Mouse (Mus musculus): Measurements from ENCODE around the gene Col23a1.

The Col23a1 gene

DNA sequence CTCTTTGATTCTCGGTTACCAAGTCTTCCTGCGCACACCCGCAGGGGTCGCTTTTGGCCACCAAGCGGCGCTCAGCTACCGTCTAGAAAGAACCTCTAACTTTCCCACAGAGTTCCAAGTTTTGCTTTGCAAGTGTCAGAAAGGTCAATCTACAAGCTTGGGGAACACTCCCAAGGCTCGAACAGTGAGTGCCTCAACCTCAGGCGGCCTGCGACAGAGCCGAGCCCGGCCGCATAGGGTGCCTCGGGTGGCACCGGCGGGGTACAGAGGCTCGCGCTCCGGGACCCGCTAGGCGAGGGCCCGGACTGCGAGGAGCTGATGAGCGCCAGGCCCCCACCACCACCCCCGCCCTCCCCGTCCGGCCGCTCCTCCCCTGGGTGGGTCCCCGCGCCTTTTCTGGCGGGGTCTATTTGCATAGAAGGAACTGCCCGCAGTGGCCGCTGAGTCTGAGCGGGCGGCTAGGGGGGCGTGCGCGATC lies at the start of gene Col23a1:
TSS of gene Col23a1 (plus strand) at position 357 of the 478 bp plus-strand sequence.
- DNase-seq (ENCODE audit: low spot score in 2 of 2), result peak; percentile 70 to 75

DNA sequence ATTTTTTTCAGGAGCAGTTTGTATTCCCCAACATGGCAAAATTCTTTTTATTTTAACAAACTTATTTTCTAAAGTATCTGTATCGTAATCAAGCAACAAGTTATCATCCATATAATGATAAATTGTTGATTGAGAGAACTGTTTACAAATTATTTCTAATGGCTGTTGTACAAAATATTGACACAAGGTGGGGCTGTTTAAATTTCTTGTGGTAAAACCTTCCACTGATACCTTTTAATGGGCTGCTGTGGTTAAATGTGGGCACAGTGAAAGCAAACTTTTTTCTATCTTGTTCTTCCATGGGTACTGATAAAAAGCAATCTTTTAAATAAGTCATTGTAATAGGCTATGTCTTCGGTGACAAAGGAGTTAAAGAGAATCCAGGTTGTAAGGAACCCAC lies 46.8 kb upstream of the Col23a1 start:
- DNase-seq (ENCODE audit: low spot score in 2 of 2), result no peak

DNA sequence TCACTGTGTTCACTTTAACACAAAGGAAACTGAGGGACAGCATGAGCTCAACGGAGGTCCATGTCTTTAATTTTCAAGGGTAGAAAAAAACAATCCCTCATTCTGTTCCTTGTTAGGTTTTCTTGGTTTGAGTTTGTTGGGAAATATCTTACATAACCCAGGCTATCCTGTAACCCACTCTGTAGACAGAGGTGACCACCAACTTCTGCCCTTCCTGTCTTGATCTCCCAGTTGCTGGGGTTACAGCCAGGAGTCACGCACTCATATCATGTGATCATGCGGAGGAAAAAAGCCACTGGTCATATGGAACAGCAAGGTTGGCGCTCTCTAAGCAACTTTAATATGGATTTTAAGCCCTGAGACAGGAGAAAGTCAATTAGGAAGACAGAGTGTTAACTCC lies 32.7 kb upstream of the Col23a1 start:
- DNase-seq (ENCODE audit: low spot score in 2 of 2), result no peak

- no peak for DNase-seq (ENCODE audit: low spot score in 2 of 2)
These were observed 28.0 kb upstream of the Col23a1 start, which contains the start of gene Clk4 for GRCm38 (mm10) chr11:51261680-51262219. Clk4 (plus strand) TSS chr11:51261730.

- peak; percentile 99 for DNase-seq (ENCODE audit: low spot score in 2 of 2)
These were observed 27.1 kb upstream of the Col23a1 start, which contains the start of gene BC049762 for GRCm38 (mm10) chr11:51262342-51263285. BC049762 (minus strand) TSS chr11:51263046.

GRCm38 (mm10) chr11:51263286-51263831 lies 26.4 kb upstream of the Col23a1 start:
- peak in 1 of 2 experiments; percentile 56 for DNase-seq (ENCODE audit: low spot score in 2 of 2)

GRCm38 (mm10) chr11:51264352-51264751 lies 25.4 kb upstream of the Col23a1 start:
- DNase-seq (ENCODE audit: low spot score in 2 of 2), result no peak

DNA sequence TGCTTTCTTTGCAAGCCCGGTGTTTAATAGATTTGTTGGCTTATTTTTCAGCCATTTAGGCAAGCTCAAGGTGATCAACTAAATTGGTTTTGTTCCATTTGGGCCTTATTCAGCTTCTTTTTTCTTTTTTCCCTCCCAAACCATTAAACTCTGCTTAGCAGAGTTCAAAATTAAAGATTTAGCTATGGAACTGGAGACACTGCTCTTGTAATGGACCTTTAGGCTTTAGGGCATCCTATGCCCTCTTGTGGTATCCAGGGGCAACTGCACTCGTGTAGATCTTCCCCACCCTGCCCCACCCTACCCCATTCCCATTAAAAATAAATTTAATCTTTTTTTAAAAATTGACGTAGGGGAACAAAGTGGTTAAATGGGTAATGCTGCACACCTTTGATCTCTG lies 24.4 kb upstream of the Col23a1 start:
- no peak for DNase-seq (ENCODE audit: low spot score in 2 of 2)

GRCm38 (mm10) chr11:51274418-51274817 lies 15.3 kb upstream of the Col23a1 start:
- no peak for DNase-seq (ENCODE audit: low spot score in 2 of 2)

GRCm38 (mm10) chr11:51290066-51290955 lies 591 bp downstream of the Col23a1 start:
- no peak for DNase-seq (ENCODE audit: low spot score in 2 of 2)

DNA sequence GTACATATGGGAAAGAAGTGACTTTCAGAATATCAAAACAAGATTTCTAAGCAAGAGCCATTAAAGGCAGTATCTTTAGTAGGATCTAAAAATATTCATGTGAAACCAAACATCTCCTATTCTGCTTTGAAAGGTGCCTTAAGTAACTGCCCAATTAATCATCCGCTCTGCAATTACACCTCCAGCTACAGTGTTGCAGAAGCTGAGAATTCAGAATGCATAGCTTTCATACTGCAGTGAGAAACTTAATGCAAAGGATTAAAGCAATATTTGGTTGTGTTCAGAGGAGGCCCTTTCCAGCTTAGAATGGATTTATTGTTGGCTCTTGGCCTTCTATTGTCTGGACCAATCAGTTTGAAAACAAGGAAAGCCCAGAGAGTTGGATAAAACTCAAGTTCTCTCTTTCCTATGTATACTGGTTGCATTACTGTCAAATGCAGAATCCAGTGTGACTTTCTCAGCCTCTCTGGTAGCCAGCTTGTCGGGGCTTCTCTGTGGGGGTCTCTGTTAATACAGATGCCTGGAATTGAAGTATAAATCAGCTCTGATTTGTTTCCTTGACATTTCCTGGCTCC lies 4.3 kb downstream of the Col23a1 start:
- no peak for DNase-seq (ENCODE audit: low spot score in 2 of 2)

GRCm38 (mm10) chr11:51295742-51296141 lies 6.0 kb downstream of the Col23a1 start:
- DNase-seq (ENCODE audit: low spot score in 2 of 2), result no peak

DNA sequence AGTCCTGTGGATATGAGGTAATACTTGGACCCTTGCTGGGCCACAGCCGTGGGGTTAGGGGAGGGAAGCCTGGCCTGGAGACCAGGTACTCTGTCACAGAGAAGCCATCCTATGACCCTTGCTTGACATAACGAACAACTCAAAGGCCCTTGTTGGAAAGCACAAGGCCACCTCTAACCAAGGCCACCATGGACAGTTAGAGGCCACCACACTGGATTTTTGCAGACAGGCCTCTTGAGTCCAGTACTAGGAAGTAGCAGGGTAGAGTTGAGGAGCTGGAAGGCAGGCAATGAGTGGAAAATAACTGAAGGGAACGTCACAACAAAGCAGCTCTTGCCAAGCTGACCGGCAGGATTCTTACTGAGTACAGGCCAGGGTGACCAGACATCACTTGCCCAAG lies 9.0 kb downstream of the Col23a1 start:
- no peak for DNase-seq (ENCODE audit: low spot score in 2 of 2)

DNA sequence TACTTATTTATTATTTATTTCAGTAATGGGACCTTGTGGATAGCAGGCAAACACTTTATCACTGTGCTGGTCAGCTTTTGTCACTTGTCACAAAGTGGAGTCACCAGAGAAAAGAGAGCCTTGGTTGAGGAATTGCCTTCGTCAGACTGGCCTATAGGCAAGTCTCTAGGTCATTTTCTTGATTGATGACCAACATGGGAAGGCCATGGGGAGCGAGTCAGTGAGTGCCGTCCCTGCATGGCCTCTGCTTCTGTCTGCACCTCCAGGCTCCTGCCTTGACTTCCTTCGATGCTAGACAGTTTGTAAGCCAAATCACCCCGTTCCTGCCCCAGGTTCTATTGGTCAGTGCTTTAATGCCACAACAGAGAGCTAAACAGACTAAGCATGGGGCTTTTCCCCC lies 12.7 kb downstream of the Col23a1 start:
- no peak for DNase-seq (ENCODE audit: low spot score in 2 of 2)

DNA sequence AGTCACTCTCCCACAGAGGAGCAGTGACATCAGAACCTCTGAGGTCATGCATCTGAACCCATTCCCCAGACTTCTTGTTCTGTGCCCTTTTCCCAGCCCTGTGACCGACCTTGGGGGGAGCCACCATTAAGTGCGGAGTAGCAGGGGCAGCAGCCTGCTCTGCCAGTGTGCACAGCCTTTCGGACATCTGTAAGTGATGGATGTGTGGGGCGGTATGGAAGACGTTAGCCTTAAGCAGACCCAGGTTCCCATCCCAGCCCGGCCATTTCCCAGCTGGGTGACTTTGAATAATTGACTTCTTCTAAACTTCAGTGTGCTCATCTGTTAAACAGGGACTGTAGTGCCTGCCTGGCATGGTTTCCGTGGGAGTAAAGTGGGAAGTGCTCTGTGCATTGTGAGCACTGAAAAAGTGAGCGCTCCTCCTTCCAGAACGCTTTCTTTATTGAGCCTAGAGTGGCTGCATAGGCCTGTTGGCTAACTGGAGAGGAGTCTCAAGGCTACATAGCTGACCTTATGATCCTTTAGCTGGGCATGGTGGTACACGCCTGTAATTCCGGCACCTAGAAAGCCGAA lies 14.3 kb downstream of the Col23a1 start:
- peak; percentile 43 to 51 for DNase-seq (ENCODE audit: low spot score in 2 of 2)

DNA sequence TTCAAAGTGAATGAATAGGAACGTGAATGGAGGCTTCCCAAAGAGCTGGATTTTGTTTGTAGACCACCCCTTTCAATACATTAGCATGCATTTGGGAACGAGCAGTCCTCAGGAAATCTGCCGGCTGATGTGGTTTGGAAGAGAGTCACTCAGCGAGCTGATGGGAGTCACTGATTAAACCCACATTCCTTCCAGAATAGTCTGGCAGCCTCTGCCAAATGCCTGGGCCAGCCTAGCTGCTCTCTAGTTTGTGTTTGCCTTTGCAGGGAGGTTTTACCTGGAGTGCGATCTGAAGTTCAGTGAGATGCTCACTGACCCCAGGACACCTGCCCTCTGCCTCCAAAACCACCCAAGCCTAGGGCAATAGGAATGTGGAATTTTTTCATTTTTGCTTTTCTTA lies 18.6 kb downstream of the Col23a1 start:
- no peak for DNase-seq (ENCODE audit: low spot score in 2 of 2)

DNA sequence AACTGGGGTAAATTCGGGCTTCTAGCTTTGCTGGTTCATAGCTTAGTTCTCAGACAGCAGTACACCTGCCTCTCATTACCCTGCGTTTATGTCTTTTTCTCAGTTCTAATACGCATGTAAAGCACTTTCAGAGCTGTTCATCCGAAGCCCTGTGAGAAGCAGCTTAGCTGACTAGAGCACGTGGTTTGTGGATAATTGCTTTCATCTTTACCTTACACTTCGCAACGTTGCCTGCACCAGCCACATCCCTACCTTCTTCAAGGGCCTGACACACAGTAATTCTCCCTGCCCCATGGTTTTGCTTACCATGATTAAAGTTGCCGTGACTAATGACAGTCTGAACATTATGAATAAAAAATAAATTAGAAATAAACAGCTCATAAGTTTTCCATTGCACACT lies 22.1 kb downstream of the Col23a1 start:
- DNase-seq (ENCODE audit: low spot score in 2 of 2), result no peak

- no peak for DNase-seq (ENCODE audit: low spot score in 2 of 2)
These were observed 26.5 kb downstream of the Col23a1 start for GRCm38 (mm10) chr11:51315991-51316810.

DNA sequence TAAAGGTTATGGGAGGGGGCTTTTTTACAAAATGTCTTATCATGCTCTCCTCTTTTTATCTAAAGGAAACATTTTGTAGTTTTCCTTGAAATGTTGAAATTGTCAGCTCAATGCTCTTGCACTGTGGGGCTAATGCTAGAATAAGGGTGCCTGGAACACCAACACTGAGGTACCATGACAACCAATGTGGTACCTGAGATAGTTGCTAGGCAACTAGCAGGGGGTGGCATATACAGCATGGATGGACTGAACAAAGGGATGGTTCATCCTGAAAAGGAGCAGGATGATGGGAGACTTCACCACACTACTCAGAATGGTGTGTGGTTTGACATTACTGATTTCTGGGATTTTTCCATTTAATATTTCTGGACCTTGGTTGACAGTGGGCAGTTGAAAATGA lies 30.9 kb downstream of the Col23a1 start:
- DNase-seq (ENCODE audit: low spot score in 2 of 2), result no peak

- no peak for DNase-seq (ENCODE audit: low spot score in 2 of 2)
These were observed 37.2 kb downstream of the Col23a1 start for GRCm38 (mm10) chr11:51326908-51327307.

Measured in right cerebral cortex, adult 2 months (tissue).